Mouse (Mus musculus) urinary bladder, postnatal 36 days (tissue): Measurements from ENCODE around the gene Ercc6l2.
"Not testable (repeated sequence)": the region's sequence is repeated elsewhere in the genome, so short reads cannot be mapped to it uniquely, and the experiment has no call there.

Source experiments
- DNase-seq, 2 experiments: peaks; one replicate each; pipeline ENCODE4 v3.0.0; 2022; ENCODE audit warnings: low spot score in 2 of 2, mixed read lengths in 1 of 2

The Ercc6l2 gene

DNA sequence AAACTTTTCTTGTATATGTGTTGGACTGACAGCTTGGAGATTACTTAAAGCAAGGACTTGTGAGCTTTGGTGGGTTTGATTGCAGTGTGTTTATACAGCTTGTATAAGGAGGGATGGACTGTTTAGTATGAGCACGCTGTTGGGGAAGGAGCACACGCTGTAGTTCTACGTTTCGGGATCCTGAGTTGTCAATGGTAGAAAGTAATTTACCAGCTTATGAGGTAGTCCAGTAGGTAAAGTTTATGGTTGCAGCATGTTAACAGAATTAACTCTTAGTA lies 64.8 kb downstream of the Ercc6l2 start:
- no peak for DNase-seq

DNA sequence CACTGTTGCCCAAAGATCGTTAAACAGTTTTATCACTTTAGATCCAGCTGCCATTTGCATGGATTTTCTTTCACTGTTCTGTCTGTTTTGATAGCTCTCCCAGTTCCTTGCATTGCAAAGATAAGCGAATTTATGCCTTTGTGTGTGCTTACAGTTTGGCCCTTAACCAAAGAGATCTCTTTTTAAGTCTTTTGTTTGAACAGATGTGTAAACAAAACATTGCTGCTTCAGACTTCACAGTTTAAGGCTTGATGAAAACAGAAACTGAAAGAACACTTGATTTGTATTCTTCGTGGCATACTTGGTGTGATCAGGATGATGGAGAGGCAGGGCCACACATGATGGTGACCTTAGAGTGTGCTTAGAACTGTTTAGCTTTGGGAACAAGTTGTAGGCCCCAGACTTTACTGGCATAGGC lies 70.5 kb downstream of the Ercc6l2 start:
- DNase-seq, result no peak

- no peak for DNase-seq
Observed at GRCm38 (mm10) chr13:63886429-63887052, 71.5 kb downstream of the Ercc6l2 start.

GRCm38 (mm10) chr13:63900679-63901302 lies 85.8 kb downstream of the Ercc6l2 start:
- DNase-seq, result peak in 1 of 2 experiments; percentile 6

GRCm38 (mm10) chr13:63901303-63901713 lies 86.3 kb downstream of the Ercc6l2 start:
- DNase-seq, result peak in 1 of 2 experiments; percentile 27

DNA sequence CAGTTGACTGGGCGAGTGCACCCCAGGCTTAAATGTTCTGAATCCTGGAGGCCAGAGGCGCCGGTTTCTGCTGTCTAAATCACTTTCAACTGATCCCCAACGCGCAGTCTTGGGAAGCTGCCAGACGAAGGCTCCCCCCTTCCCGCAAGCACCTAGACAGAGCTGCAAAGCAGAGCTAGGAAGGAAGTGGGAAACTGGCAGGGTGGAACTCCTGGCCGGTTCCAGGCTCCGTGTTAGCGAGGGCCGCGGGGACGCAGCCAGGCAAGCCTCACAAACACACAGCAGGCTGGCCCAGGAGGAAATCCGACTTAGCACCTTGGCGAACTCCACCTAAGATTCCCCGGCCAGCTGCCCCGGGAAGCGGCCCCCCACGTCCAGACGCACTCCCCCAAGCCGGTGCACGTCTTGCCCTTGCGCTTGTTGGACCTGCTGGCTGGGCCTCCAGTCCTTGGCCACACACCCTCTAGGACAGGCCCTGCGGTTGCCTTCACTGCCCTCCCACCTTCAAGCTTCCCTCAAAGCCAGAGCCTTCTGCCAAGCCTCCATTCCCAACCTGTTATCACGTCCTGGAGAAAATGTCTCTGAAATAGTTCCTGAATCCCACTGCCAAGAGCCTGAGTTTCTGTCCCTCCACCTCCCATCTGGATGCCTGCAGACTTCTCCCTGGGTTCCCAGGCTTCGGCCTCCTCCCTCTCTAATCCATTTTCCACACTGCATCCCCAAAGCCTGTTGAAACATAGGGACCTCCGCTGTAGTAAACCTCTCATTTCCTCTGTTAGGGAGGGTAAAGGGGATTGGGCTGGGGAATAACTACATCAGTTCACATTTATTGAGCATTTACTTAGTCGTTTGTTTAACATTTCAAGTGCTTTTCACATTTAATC lies 86.9 kb downstream of the Ercc6l2 start:
- peak in 1 of 2 experiments; percentile 31 for DNase-seq

GRCm38 (mm10) chr13:63906516-63906915 lies 91.5 kb downstream of the Ercc6l2 start:
- peak in 1 of 2 experiments; percentile 49 for DNase-seq

- no peak for DNase-seq
Observed at GRCm38 (mm10) chr13:63907437-63907836, 92.4 kb downstream of the Ercc6l2 start.

DNA sequence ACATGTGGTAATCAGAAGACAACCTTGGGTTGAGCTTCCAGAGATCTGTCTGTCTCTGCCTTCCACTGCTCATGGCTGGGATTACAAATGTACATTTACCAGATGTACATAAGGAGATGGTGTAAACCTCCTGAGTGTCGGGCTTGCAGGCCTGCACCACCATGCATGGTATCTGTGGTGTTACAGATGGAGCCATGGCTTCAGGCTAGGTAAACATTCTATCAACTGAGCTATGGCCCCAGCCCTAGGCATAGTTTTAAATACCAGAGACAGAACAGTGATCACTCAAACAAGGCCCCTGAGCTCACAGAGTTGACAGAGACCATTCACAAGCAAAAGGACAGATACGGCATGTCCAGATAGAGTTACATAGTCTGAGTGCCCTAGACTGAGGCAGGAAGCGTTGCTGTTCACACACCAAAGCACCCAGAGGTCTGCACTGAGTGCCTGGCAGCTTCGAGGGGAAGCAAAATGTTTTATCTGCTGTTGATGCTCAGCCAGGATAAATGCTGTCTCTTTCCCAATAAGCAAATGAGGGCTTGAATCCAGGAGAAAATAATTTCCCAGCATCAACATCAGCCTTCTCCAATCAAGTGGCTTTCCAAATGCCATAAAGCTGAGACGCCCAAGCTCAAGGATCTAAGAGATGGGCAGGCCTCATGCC lies 95.2 kb downstream of the Ercc6l2 start:
- DNase-seq, result no peak

- DNase-seq, result no peak
Observed at GRCm38 (mm10) chr13:63911617-63912016, 96.6 kb downstream of the Ercc6l2 start.

GRCm38 (mm10) chr13:63913136-63913535 lies 98.1 kb downstream of the Ercc6l2 start:
- DNase-seq, result no peak

- no peak for DNase-seq
Observed at GRCm38 (mm10) chr13:63915176-63915575, 100.1 kb downstream of the Ercc6l2 start.

GRCm38 (mm10) chr13:63915684-63916083 lies 100.6 kb downstream of the Ercc6l2 start:
- no peak for DNase-seq

- no peak for DNase-seq
Observed at GRCm38 (mm10) chr13:63916568-63916967, 101.5 kb downstream of the Ercc6l2 start.

- peak in 1 of 2 experiments; percentile 71 for DNase-seq
Observed at GRCm38 (mm10) chr13:63917198-63917767, 102.2 kb downstream of the Ercc6l2 start.

GRCm38 (mm10) chr13:63917776-63918621 lies 103.0 kb downstream of the Ercc6l2 start:
- peak in 1 of 2 experiments; percentile 42 for DNase-seq

DNA sequence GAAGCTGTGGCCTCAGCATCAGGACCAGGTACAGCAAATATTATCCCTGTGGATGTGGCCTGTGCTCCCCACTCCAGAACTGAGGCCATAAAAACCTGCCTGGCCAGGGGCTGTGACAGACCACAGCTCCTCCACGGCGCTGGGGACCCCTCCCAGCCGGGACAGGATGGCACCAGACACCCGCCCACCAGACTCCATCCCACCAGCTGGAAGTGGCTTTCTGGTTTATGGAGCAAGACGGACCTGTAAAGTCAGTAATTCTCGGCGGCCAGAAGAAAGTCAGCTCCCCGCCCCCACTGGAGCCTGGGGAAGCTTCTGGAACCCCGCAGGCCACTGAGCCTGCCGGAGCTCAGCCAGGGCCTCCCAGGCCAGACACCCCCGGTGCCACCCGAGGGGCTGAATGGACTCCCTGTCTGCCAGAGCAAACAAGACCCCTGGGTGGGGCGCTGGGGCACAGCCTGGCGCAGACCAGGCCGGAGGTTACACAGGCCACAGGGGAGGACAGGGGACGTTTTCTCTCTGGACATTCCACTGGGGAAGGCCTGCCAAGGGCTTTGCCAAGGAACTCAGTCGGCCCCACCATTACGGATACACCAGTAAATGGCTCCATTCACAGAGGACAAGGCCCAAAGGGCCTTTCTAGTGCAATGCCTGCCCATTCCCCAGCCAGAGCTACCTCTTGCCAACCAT lies 103.8 kb downstream of the Ercc6l2 start:
- DNase-seq, result peak in 1 of 2 experiments; percentile 20

DNA sequence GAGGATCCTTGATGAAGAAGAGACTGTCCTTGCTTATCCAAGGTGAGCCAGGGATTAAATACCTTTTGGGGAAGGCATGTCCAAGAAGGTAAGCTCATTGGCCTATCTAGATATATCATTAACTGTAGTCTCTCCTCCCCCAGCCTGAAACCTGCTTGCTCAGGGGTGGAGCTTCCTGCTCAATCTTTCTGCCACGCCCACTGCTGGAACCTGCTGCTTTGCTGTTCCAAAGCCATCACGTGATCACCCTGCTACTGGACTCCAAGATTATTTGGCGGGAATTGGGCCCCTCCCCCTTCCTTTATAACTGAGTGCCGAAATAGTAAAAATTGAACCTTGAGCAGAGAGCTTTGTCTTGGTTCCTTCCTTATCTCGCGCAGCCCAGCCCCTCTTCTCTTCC lies 109.0 kb downstream of the Ercc6l2 start:
- DNase-seq, result not testable (repeated sequence)

DNA sequence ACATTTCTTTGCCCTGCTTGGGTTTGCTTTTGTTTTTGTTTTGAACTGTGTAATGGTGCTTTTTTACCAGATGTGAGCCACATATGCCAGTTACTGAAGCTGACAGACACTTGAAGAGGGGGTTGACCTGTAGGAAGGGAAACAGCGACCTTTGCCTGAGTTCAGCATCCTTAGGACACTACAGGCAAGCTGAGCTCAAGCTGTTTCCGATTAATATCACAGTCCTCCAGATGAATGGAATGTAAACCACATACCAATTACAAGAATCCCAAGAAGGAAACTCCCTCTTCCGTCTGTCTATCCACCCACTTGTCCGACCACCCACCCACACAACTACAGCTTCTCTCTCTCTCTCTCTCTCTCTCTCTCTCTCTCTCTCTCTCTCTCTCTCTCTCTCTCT lies 112.3 kb downstream of the Ercc6l2 start:
- DNase-seq, result no peak

DNA sequence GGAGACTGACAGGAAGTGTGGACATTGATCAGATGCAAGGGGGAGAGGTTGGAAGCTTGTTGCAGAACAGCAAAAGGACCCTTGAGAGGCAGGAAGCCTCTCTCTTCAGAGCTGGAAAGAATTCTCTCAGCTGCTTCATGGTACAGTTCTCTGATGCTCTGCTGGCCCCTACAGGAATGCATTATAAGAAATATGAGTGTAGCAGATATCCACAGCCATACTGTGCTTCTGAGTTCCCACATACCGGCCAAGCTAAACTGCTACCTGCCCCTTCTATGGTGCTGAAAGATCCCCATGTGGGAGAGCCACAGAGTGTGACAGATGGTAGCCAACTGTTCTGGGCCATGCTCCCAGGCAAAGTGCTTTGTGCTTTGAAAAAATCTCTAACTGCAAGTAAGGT lies 114.3 kb downstream of the Ercc6l2 start:
- DNase-seq, result no peak
